Mouse (Mus musculus) right cerebral cortex, postnatal 25 days (tissue): Measurements from ENCODE around the gene Mgll.

ENCODE experiments used
- DNase-seq: peaks from one replicate; pipeline ENCODE4 v3.0.0; 2022

Gene Mgll

GRCm38 (mm10) chr6:88724313-88725195 is at the start of gene Mgll:
TSS of gene Mgll (plus strand) at chr6:88724412.
- DNase-seq, result peak; percentile 81

GRCm38 (mm10) chr6:88675815-88676214 is 48.4 kb upstream of the Mgll start:
- no peak for DNase-seq

GRCm38 (mm10) chr6:88676753-88677736 is 47.2 kb upstream of the Mgll start:
- no peak for DNase-seq

GRCm38 (mm10) chr6:88677738-88678137 is 46.5 kb upstream of the Mgll start:
- no peak for DNase-seq

- no peak for DNase-seq
Measured at GRCm38 (mm10) chr6:88681026-88681425, 43.2 kb upstream of the Mgll start.

- DNase-seq, result no peak
Measured at GRCm38 (mm10) chr6:88683380-88684053, 40.7 kb upstream of the Mgll start.

- DNase-seq, result no peak
Measured at GRCm38 (mm10) chr6:88688171-88688570, 36.0 kb upstream of the Mgll start.

- no peak for DNase-seq
Measured at GRCm38 (mm10) chr6:88688712-88689111, 35.5 kb upstream of the Mgll start.

GRCm38 (mm10) chr6:88690211-88690610 is 34.0 kb upstream of the Mgll start:
- DNase-seq, result no peak

- DNase-seq, result no peak
Measured at GRCm38 (mm10) chr6:88691361-88691760, 32.9 kb upstream of the Mgll start.

- DNase-seq, result no peak
Measured at GRCm38 (mm10) chr6:88702887-88703286, 21.3 kb upstream of the Mgll start.

GRCm38 (mm10) chr6:88703731-88704130 is 20.5 kb upstream of the Mgll start:
- DNase-seq, result no peak

GRCm38 (mm10) chr6:88708401-88709278 is 15.6 kb upstream of the Mgll start:
- DNase-seq, result no peak

- DNase-seq, result no peak
Measured at GRCm38 (mm10) chr6:88709279-88709575, 15.0 kb upstream of the Mgll start.

- no peak for DNase-seq
Measured at GRCm38 (mm10) chr6:88711313-88711712, 12.9 kb upstream of the Mgll start.

GRCm38 (mm10) chr6:88712083-88712482 is 12.1 kb upstream of the Mgll start:
- DNase-seq, result no peak

- DNase-seq, result no peak
Measured at GRCm38 (mm10) chr6:88713320-88713719, 10.9 kb upstream of the Mgll start.

GRCm38 (mm10) chr6:88714200-88714674 is 10.0 kb upstream of the Mgll start:
- DNase-seq, result no peak

- DNase-seq, result no peak
Measured at GRCm38 (mm10) chr6:88715378-88715781, 8.8 kb upstream of the Mgll start.

GRCm38 (mm10) chr6:88715966-88716365 is 8.2 kb upstream of the Mgll start:
- DNase-seq, result no peak

GRCm38 (mm10) chr6:88717143-88718032 is 6.8 kb upstream of the Mgll start:
- no peak for DNase-seq
